Mouse (Mus musculus) hindbrain, embryonic 14.5 days (tissue): ENCODE measurements around the gene Arrdc5. TPM values are rescaled to one million over a fixed set of nuclear protein-coding genes. Genes with fewer than 3 reads are reported as not detected.

Experiments
- ATAC-seq: fragments of 200-750 bp; cut with Nextera tagmentation; 2 replicates; pipeline ENCODE4 v1.8.0; 2017; ENCODE audit warnings: moderate number of reproducible peaks, mild to moderate bottlenecking, moderate TSS enrichment, moderate library complexity; ENCODE audit not compliant: low FRiP score
- DNase-seq: peaks from one replicate; pipeline ENCODE4 v3.0.0-alpha.2; 2015; ENCODE audit warnings: low spot score
- H3K27ac ChIP-seq: fragments of 300-500 bp; sonication (generic); 2 replicates; pipeline ENCODE4 v1.5.1; 2014; ENCODE audit warnings: mild to moderate bottlenecking, moderate library complexity
- H3K27me3 ChIP-seq: fragments of 300-500 bp; sonication (generic); 2 replicates; pipeline ENCODE4 v1.6.1; 2014; ENCODE audit warnings: mild to moderate bottlenecking, low read length, mixed read lengths; ENCODE audit not compliant: control insufficient read depth, insufficient read depth
- H3K36me3 ChIP-seq: fragments of 300-500 bp; sonication (generic); replicated peaks from 2 replicates; pipeline ENCODE4 v1.6.1; 2014; ENCODE audit not compliant: control insufficient read depth, insufficient read depth
- H3K4me1 ChIP-seq: fragments of 300-500 bp; sonication (generic); replicated peaks from 2 replicates; pipeline ENCODE4 v1.6.1; 2014; ENCODE audit warnings: antibody characterized with exemption, low read length, mixed read lengths; ENCODE audit not compliant: control insufficient read depth, insufficient read depth
- H3K4me2 ChIP-seq: fragments of 300-500 bp; sonication (generic); replicated peaks from 2 replicates; pipeline ENCODE4 v1.6.1; 2014; ENCODE audit warnings: mild to moderate bottlenecking, moderate library complexity
- H3K4me3 ChIP-seq: fragments of 300-500 bp; sonication (generic); replicated peaks from 2 replicates; pipeline ENCODE4 v1.5.1; 2014; ENCODE audit warnings: mild to moderate bottlenecking, low read length
- H3K9ac ChIP-seq: fragments of 300-500 bp; sonication (generic); 2 replicates; pipeline ENCODE4 v1.6.1; 2014
- H3K9me3 ChIP-seq: fragments of 300-500 bp; sonication (generic); 2 replicates; pipeline ENCODE4 v1.6.1; 2016; ENCODE audit warnings: low read length; ENCODE audit not compliant: control insufficient read depth
- WGBS: fragments of 180-500 bp; shearing (Covaris S2); extraction: QIAGEN DNeasy Blood & Tissue Kit; methylation state at CpG from one replicate; pipeline ENCODE4 v1.1.7; 2014; 5-methylcytosine and 5-hydroxymethylcytosine counted together
- polyA plus RNA-seq: library from polyadenylated mRNA; unstranded; fragments of >200 nt; fragmentation: Nextera tagmentation; extraction: Ambion mirVana; gene quantifications from 2 replicates; pipeline ENCODE4 v1.2.1, GENCODE M21; 2014

Arrdc5 gene
- polyA plus RNA-seq, 1 experiment from 2014 or later, result not detected

- DNase-seq, result no peak
These were observed 31.2 kb upstream of the Arrdc5 start for GRCm38 (mm10) chr17:56331256-56331655.

GRCm38 (mm10) chr17:56330345-56330744, 30.3 kb upstream of the Arrdc5 start:
- WGBS, result 67% methylated on average over 3 of the region's 3 CpGs
- no peaks in the 10 kb centered on the region for H3K27me3 ChIP-seq
- DNase-seq (no peak), ATAC-seq (no peak)
- H3K9ac ChIP-seq, result no peak overlapping the region
- H3K4me1 ChIP-seq, result peaks cover 21% of the 10 kb centered on the region
- no peaks in the 10 kb centered on the region for H3K9me3 ChIP-seq
- 0 out of 2 replicates have a peak, but pooled peaks cover 4% of the 10 kb centered on the region for H3K36me3 ChIP-seq
- H3K4me3 ChIP-seq, result no peak overlapping the region
- no peak overlapping the region for H3K4me2 ChIP-seq
- no peak overlapping the region for H3K27ac ChIP-seq

More at GRCm38 (mm10) chr17:56331256-56331655, 31.2 kb upstream of the Arrdc5 start:
- Histone ChIP-seq H3K27ac (no peak overlapping the region), H3K9me3 (no peaks in the 10 kb centered on the region), H3K36me3 (0 out of 2 replicates have a peak, but pooled peaks cover 4% of the 10 kb centered on the region), H3K4me1 (peaks cover 21% of the 10 kb centered on the region), H3K4me3 (no peak overlapping the region), H3K4me2 (no peak overlapping the region), H3K9ac (0 out of 2 replicates have a peak overlapping the region, but pooled peaks have one; percentile 5), H3K27me3 (no peaks in the 10 kb centered on the region)
- no peak for ATAC-seq

- H3K9ac ChIP-seq, result no peak overlapping the region
- H3K27ac ChIP-seq, result no peak overlapping the region
- H3K9me3 ChIP-seq, result no peaks in the 10 kb centered on the region
- no peak overlapping the region for H3K4me3 ChIP-seq
- ATAC-seq (no peak), DNase-seq (no peak)
- H3K4me1 ChIP-seq, result peaks cover 21% of the 10 kb centered on the region
- H3K36me3 ChIP-seq, result no peaks in the 10 kb centered on the region
- no peak overlapping the region for H3K4me2 ChIP-seq
- no peaks in the 10 kb centered on the region for H3K27me3 ChIP-seq
These were observed 29.2 kb upstream of the Arrdc5 start for GRCm38 (mm10) chr17:56329267-56329666.

- H3K27me3 ChIP-seq, result no peaks in the 10 kb centered on the region
- peak overlapping the region; percentile 96 for H3K27ac ChIP-seq
- no peaks in the 10 kb centered on the region for H3K36me3 ChIP-seq
- H3K4me3 ChIP-seq, result peak overlapping the region; percentile 96
- H3K4me1 ChIP-seq, result peaks cover 21% of the 10 kb centered on the region
- no peaks in the 10 kb centered on the region for H3K9me3 ChIP-seq
- WGBS, result 2% methylated on average over 58 of the region's 67 CpGs
- peak overlapping the region; percentile 96 for H3K9ac ChIP-seq
- no peak for DNase-seq
- peak overlapping the region; percentile 88 for H3K4me2 ChIP-seq
- ATAC-seq, result peak; percentile 49
These were observed 26.4 kb upstream of the Arrdc5 start for GRCm38 (mm10) chr17:56326153-56327147.

- Histone ChIP-seq H3K27me3 (no peaks in the 10 kb centered on the region), H3K27ac (peak within 1 kb of the TSS; percentile 96), H3K9me3 (no peaks in the 10 kb centered on the region), H3K9ac (peak within 1 kb of the TSS; percentile 96), H3K4me1 (peaks cover 17% of the 10 kb centered on the region), H3K36me3 (no peaks in the 10 kb centered on the region), H3K4me2 (peak within 1 kb of the TSS; percentile 88), H3K4me3 (peak within 1 kb of the TSS; percentile 96)
- peak; percentile 97 for DNase-seq
- ATAC-seq, result peak; percentile 100
- WGBS, result under 1% methylated on average over 55 of the region's 57 CpGs
These were observed 25.5 kb upstream of the Arrdc5 start, which contains the start of gene Kdm4b for GRCm38 (mm10) chr17:56325450-56326152. Kdm4b (plus strand) TSS chr17:56326062.

GRCm38 (mm10) chr17:56324419-56324818, 24.3 kb upstream of the Arrdc5 start:
- ATAC-seq, result no peak
- 67% methylated on average over 3 of the region's 3 CpGs for WGBS

GRCm38 (mm10) chr17:56309191-56309945, 9.3 kb upstream of the Arrdc5 start:
- no peak for DNase-seq

More at GRCm38 (mm10) chr17:56324419-56324818, 24.3 kb upstream of the Arrdc5 start:
- no peak for DNase-seq
- Histone ChIP-seq H3K4me1 (peaks cover 17% of the 10 kb centered on the region), H3K4me3 (no peak overlapping the region), H3K4me2 (no peak overlapping the region), H3K9me3 (no peaks in the 10 kb centered on the region), H3K36me3 (no peaks in the 10 kb centered on the region), H3K9ac (no peak overlapping the region), H3K27me3 (no peaks in the 10 kb centered on the region), H3K27ac (no peak overlapping the region)

GRCm38 (mm10) chr17:56308088-56308487, 8.0 kb upstream of the Arrdc5 start:
- WGBS, result 83% methylated on average over 6 of the region's 6 CpGs
- no peaks in the 10 kb centered on the region; the same call in 1 of the 2 replicates for H3K27me3 ChIP-seq
- DNase-seq, result no peak
- no peak overlapping the region for H3K9ac ChIP-seq
- H3K36me3 ChIP-seq, result no peaks in the 10 kb centered on the region
- no peak for ATAC-seq
- H3K4me2 ChIP-seq, result no peak overlapping the region
- H3K9me3 ChIP-seq, result no peaks in the 10 kb centered on the region
- peaks cover 7% of the 10 kb centered on the region; the same call in 1 of the 2 replicates for H3K4me1 ChIP-seq
- H3K27ac ChIP-seq, result no peak overlapping the region
- H3K4me3 ChIP-seq, result no peak overlapping the region

More at GRCm38 (mm10) chr17:56309191-56309945, 9.3 kb upstream of the Arrdc5 start:
- no peak for ATAC-seq
- 0 out of 2 replicates have a peak, but pooled peaks cover 6% of the 10 kb centered on the region for H3K4me1 ChIP-seq
- H3K9ac ChIP-seq, result no peak overlapping the region
- H3K27me3 ChIP-seq, result no peaks in the 10 kb centered on the region
- H3K27ac ChIP-seq, result no peak overlapping the region
- H3K4me2 ChIP-seq, result no peak overlapping the region
- H3K36me3 ChIP-seq, result no peaks in the 10 kb centered on the region
- H3K9me3 ChIP-seq, result no peaks in the 10 kb centered on the region
- 90% methylated on average over 15 of the region's 15 CpGs for WGBS
- H3K4me3 ChIP-seq, result no peak overlapping the region
